Mouse (Mus musculus): ENCODE measurements around the gene Ebf1.

DNA sequence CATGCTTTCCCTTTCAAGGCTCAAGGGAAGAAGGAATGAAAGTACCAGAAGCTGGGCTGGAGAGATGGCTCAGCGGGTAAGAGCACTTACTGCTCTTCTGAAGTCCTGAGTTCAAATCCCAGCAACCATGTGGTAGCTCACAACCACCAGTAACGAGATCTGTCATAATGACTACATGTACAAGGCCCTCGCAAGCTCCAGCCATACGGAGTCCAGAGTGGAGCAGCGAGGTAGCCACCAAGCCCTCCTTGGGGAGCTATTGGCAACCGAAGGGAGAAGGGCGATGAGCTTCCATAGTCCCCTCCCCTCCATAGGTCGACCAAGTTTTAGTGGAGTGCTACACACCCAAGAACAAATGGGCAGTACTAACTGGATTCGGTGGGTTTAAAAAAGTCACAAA, 78.3 kb downstream of the Ebf1 start:
- TF ChIP-seq CTCF (IDR thresholded peaks at IDR 0.05; ENCODE audit: low read depth, low read length) = no peak
- TF ChIP-seq POLR2A (IDR thresholded peaks at IDR 0.05; ENCODE audit: insufficient read depth, low read length) = no peak
